Mouse (Mus musculus): ENCODE results near the gene Abcf1.

DNA sequence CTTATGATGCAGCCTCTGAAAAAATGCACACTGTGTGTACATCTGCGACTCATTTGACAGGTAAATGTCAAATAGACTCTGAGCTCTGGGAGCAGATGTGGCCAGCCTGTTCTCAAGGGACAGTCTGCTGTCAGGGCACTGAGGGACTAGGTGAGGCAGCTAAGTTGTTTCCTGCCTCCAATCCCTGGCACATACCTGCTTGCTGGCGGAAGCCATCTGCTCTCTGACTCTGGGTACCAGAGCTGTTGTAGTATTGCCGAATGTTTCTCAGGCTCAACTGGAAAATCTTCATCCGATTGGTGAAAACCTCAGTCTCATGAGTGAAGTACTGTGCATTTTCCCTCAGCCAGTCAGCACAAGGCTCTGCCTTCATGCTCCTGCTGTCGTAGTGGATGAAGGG, 47.5 kb upstream of the Abcf1 start:
- TF ChIP-seq CTCF (conservative IDR thresholded peaks at IDR 0.05 in 1 of 2, IDR thresholded peaks at IDR 0.05 in 1 of 2; ENCODE audit: low read depth in 2 of 2, low read length in 2 of 2) (no peak), MXI1 (IDR thresholded peaks at IDR 0.05; ENCODE audit: low read depth, low read length) (no peak), NELFE (IDR thresholded peaks at IDR 0.05; ENCODE audit: low read depth, low read length) (no peak), ZNF384 (IDR thresholded peaks at IDR 0.05; ENCODE audit: low read depth, low read length) (no peak), JUND (conservative IDR thresholded peaks at IDR 0.05; ENCODE audit: low read depth, low read length) (no peak), KAT2A (IDR thresholded peaks at IDR 0.05; ENCODE audit: insufficient replicate concordance, low read length) (no peak), RAD21 (IDR thresholded peaks at IDR 0.05; ENCODE audit: low read depth, low read length) (no peak)
